Mouse (Mus musculus) cerebellum, adult 2 months (tissue): Measurements from ENCODE around the gene Wdr73.

ENCODE experiments used
- CTCF ChIP-seq: fragments of 200-500 bp; IDR thresholded peaks from 2 replicates; pipeline ENCODE4 v1.5.1; 2011; ENCODE audit warnings: low read depth, mild to moderate bottlenecking, control low read depth, low read length, moderate library complexity, borderline replicate concordance; ENCODE audit not compliant: insufficient read depth
- POLR2A ChIP-seq: fragments of 200-500 bp; IDR thresholded peaks from 2 replicates; pipeline ENCODE4 v1.6.1; 2011; ENCODE audit warnings: low read length, control low read depth, borderline replicate concordance; ENCODE audit not compliant: insufficient read depth

- TF ChIP-seq POLR2A (no peak), CTCF (no peak)
These were observed 36.2 kb downstream of the Wdr73 start for GRCm38 (mm10) chr7:80864831-80865230.
